Mouse (Mus musculus): ENCODE measurements around the gene Sirt3. TPM values are rescaled to one million over a fixed set of nuclear protein-coding genes. Genes with fewer than 3 reads are reported as not detected.

Gene Sirt3
- polyA plus RNA-seq, 1 experiment from 2014 or later = 66.9 TPM

GRCm38 (mm10) chr7:140840750-140841735 lies 41.1 kb downstream of the Sirt3 start:
- Histone ChIP-seq H3K9me3 (ENCODE audit: low read length) (no peaks in the 10 kb centered on the region), H3K4me3 (ENCODE audit: low read depth, low read length) (no peak overlapping the region), H3K9ac (replicated peaks) (no peak overlapping the region), H3K4me2 (ENCODE audit: low read depth, low read length) (no peak overlapping the region), H3K4me1 (ENCODE audit: insufficient read depth) (no peaks in the 10 kb centered on the region), H3K27me3 (ENCODE audit: insufficient read depth, low read length) (peaks cover 5% of the 10 kb centered on the region; the same call in 1 of the 2 replicates), H3K27ac (ENCODE audit: low read depth) (no peak overlapping the region), H3K36me3 (replicated peaks; ENCODE audit: insufficient read depth, low read length) (no peaks in the 10 kb centered on the region)
- DNase-seq (peak; percentile 27), ATAC-seq (peak; percentile 24)
- 40% methylated on average over 17 of the region's 19 CpGs for WGBS (ENCODE audit: insufficient replicate concordance)
- TF ChIP-seq CTCF (IDR thresholded peaks at IDR 0.05; ENCODE audit: low read depth) (no peak), EP300 (IDR thresholded peaks at IDR 0.05; ENCODE audit: low read depth) (no peak)

- TF ChIP-seq CTCF (IDR thresholded peaks at IDR 0.05; ENCODE audit: low read depth) = no peak
- TF ChIP-seq EP300 (IDR thresholded peaks at IDR 0.05; ENCODE audit: low read depth) = no peak
- no peak overlapping the region for H3K9ac ChIP-seq (replicated peaks)
- H3K36me3 ChIP-seq (replicated peaks; ENCODE audit: insufficient read depth, low read length) = no peaks in the 10 kb centered on the region
- H3K27me3 ChIP-seq (ENCODE audit: insufficient read depth, low read length) = peaks cover 5% of the 10 kb centered on the region; the same call in 1 of the 2 replicates
- WGBS (ENCODE audit: insufficient replicate concordance) = 69% methylated on average over 5 of the region's 5 CpGs
- ATAC-seq = no peak
- no peak overlapping the region for H3K4me2 ChIP-seq (ENCODE audit: low read depth, low read length)
- H3K27ac ChIP-seq (ENCODE audit: low read depth) = no peak overlapping the region
- no peak for DNase-seq
- no peaks in the 10 kb centered on the region for H3K9me3 ChIP-seq (ENCODE audit: low read length)
- no peak overlapping the region for H3K4me3 ChIP-seq (ENCODE audit: low read depth, low read length)
- no peaks in the 10 kb centered on the region for H3K4me1 ChIP-seq (ENCODE audit: insufficient read depth)
These were observed 42.6 kb downstream of the Sirt3 start for GRCm38 (mm10) chr7:140839556-140839955.

DNA sequence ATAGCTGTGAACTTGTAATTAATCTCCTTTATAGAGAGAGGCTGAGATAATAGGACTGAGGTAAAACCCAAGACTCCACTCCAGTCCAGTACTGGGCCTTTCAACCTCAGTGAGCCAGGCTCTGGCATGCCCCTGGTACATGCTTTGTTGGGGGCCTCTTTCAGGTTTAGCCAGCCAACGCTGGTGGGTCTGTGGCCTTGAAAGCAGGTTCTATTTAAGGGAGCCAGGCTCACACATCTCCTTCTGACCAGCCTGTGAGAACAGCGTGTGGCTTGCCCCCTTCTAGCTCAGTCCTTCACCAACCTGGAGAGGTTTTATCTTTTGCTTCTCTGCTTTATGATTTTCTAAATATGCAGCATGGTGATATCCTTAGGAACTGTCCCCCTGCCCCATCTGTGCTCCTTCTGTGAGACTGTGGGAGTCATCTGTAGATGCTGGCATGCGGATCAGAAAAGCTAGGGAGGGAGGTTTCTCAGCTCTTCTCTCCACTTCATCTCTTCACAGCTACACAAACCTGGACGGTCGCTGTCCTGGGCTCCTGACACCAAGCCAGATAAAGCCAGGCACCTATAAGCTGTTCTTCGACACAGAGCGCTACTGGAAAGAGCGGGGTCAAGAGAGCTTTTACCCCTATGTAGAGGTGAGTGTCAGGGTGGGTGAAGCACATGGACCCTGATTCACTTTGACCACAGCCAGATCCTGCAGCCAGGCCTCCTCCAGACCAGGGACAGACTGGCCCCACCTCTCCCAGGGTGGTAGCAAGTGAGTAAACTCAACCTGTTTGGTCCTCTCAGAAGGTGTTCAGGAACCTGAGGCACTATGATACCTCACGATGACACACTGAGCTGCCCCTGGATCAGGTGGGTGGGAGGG lies 45.6 kb downstream of the Sirt3 start:
- no peak for ATAC-seq
- Histone ChIP-seq H3K4me3 (ENCODE audit: low read depth, low read length) (peak overlapping the region; percentile 34), H3K9me3 (ENCODE audit: low read length) (no peaks in the 10 kb centered on the region), H3K27me3 (ENCODE audit: insufficient read depth, low read length) (peaks cover 5% of the 10 kb centered on the region; the same call in 1 of the 2 replicates), H3K4me1 (ENCODE audit: insufficient read depth) (no peaks in the 10 kb centered on the region), H3K9ac (replicated peaks) (peak overlapping the region; percentile 36), H3K27ac (ENCODE audit: low read depth) (peak overlapping the region; percentile 87; the same call in 1 of the 2 replicates), H3K36me3 (replicated peaks; ENCODE audit: insufficient read depth, low read length) (no peaks in the 10 kb centered on the region), H3K4me2 (ENCODE audit: low read depth, low read length) (peak overlapping the region; percentile 50)
- TF ChIP-seq CTCF (IDR thresholded peaks at IDR 0.05; ENCODE audit: low read depth) = no peak
- TF ChIP-seq EP300 (IDR thresholded peaks at IDR 0.05; ENCODE audit: low read depth) = no peak
- WGBS (ENCODE audit: insufficient replicate concordance) = 66% methylated on average over 9 of the region's 9 CpGs
- no peak for DNase-seq

- DNase-seq (no peak), ATAC-seq (peak; percentile 47)
- WGBS (ENCODE audit: insufficient replicate concordance) = 53% methylated on average over 2 of the region's 2 CpGs
- Histone ChIP-seq H3K4me1 (ENCODE audit: insufficient read depth) (no peaks in the 10 kb centered on the region), H3K9me3 (ENCODE audit: low read length) (no peaks in the 10 kb centered on the region), H3K4me3 (ENCODE audit: low read depth, low read length) (peak overlapping the region; percentile 34), H3K36me3 (replicated peaks; ENCODE audit: insufficient read depth, low read length) (no peaks in the 10 kb centered on the region), H3K27ac (ENCODE audit: low read depth) (peak overlapping the region; percentile 87), H3K27me3 (ENCODE audit: insufficient read depth, low read length) (peaks cover 3% of the 10 kb centered on the region; the same call in 1 of the 2 replicates), H3K9ac (replicated peaks) (peak overlapping the region; percentile 36), H3K4me2 (ENCODE audit: low read depth, low read length) (peak overlapping the region; percentile 50)
- TF ChIP-seq CTCF (IDR thresholded peaks at IDR 0.05; ENCODE audit: low read depth) (no peak), EP300 (IDR thresholded peaks at IDR 0.05; ENCODE audit: low read depth) (no peak)
These were observed 46.4 kb downstream of the Sirt3 start for GRCm38 (mm10) chr7:140835758-140836087.

- TF ChIP-seq CTCF (IDR thresholded peaks at IDR 0.05; ENCODE audit: low read depth) = no peak
- no peak for TF ChIP-seq EP300 (IDR thresholded peaks at IDR 0.05; ENCODE audit: low read depth)
- H3K27ac ChIP-seq (ENCODE audit: low read depth) = peak within 1 kb of the TSS; percentile 87
- H3K9me3 ChIP-seq (ENCODE audit: low read length) = no peaks in the 10 kb centered on the region
- DNase-seq (peak; percentile 69), ATAC-seq (peak; percentile 91)
- WGBS (ENCODE audit: insufficient replicate concordance) = 52% methylated on average over 20 of the region's 20 CpGs
- no peaks in the 10 kb centered on the region for H3K4me1 ChIP-seq (ENCODE audit: insufficient read depth)
- H3K36me3 ChIP-seq (replicated peaks; ENCODE audit: insufficient read depth, low read length) = no peaks in the 10 kb centered on the region
- peak within 1 kb of the TSS; percentile 50 for H3K4me2 ChIP-seq (ENCODE audit: low read depth, low read length)
- H3K27me3 ChIP-seq (ENCODE audit: insufficient read depth, low read length) = no peaks in the 10 kb centered on the region
- H3K4me3 ChIP-seq (ENCODE audit: low read depth, low read length) = peak within 1 kb of the TSS; percentile 34
- H3K9ac ChIP-seq (replicated peaks) = peak within 1 kb of the TSS; percentile 36; the same call in 1 of the 2 replicates
These were observed 46.9 kb downstream of the Sirt3 start, which contains the start of gene Urah for GRCm38 (mm10) chr7:140834968-140835757. TSS of gene Urah (plus strand) at chr7:140835018.

Measured in liver, postnatal 0 days (tissue).